Mouse (Mus musculus) intestine, embryonic 16.5 days (tissue): ENCODE measurements around the gene Stx11. TPM values are rescaled to one million over a fixed set of nuclear protein-coding genes. Genes with fewer than 3 reads are reported as not detected.

Source experiments
- ATAC-seq: fragments of 200-750 bp; cut with Nextera tagmentation; 2 replicates; pipeline ENCODE4 v1.8.0; 2017; ENCODE audit warnings: moderate TSS enrichment, moderate library complexity
- H3K27ac ChIP-seq: fragments of 300-500 bp; sonication (generic); 2 replicates; pipeline ENCODE4 v1.5.1; 2014; ENCODE audit warnings: mild to moderate bottlenecking, low read length
- H3K27me3 ChIP-seq: fragments of 300-500 bp; sonication (generic); replicated peaks from 2 replicates; pipeline ENCODE4 v1.6.1; 2014; ENCODE audit warnings: low read length, control low read depth, mixed read lengths; ENCODE audit not compliant: control insufficient read depth, insufficient read depth
- H3K36me3 ChIP-seq: fragments of 300-500 bp; sonication (generic); 2 replicates; pipeline ENCODE4 v1.6.1; 2014; ENCODE audit warnings: low read length, control low read depth; ENCODE audit not compliant: control insufficient read depth, insufficient read depth
- H3K4me1 ChIP-seq: fragments of 300-500 bp; sonication (generic); 2 replicates; pipeline ENCODE4 v1.6.1; 2014; ENCODE audit warnings: low read length, control low read depth, mixed read lengths; ENCODE audit not compliant: control insufficient read depth, insufficient read depth
- H3K4me2 ChIP-seq: fragments of 300-500 bp; sonication (generic); 2 replicates; pipeline ENCODE4 v1.6.1; 2014; ENCODE audit warnings: low read depth, low read length, control low read depth
- H3K4me3 ChIP-seq: fragments of 300-500 bp; sonication (generic); 2 replicates; pipeline ENCODE4 v1.5.1; 2014; ENCODE audit warnings: mild to moderate bottlenecking, low read length
- H3K9ac ChIP-seq: fragments of 300-500 bp; sonication (generic); 2 replicates; pipeline ENCODE4 v1.6.1; 2014; ENCODE audit warnings: low read depth, low read length
- H3K9me3 ChIP-seq: fragments of 300-500 bp; sonication (generic); 2 replicates; pipeline ENCODE4 v1.6.1; 2016; ENCODE audit warnings: low read length, control low read depth; ENCODE audit not compliant: control insufficient read depth
- WGBS: fragments of 180-500 bp; shearing (Covaris S2); extraction: QIAGEN DNeasy Blood & Tissue Kit; methylation state at CpG from one replicate; pipeline ENCODE4 v1.1.7; 2014; 5-methylcytosine and 5-hydroxymethylcytosine counted together
- polyA plus RNA-seq: library from polyadenylated mRNA; unstranded; fragments of >200 nt; fragmentation: Nextera tagmentation; extraction: Ambion mirVana; gene quantifications from 2 replicates; pipeline ENCODE4 v1.2.1, GENCODE M21; 2015

Stx11 gene
- polyA plus RNA-seq, 1 experiment from 2014 or later: 1.1 TPM

DNA sequence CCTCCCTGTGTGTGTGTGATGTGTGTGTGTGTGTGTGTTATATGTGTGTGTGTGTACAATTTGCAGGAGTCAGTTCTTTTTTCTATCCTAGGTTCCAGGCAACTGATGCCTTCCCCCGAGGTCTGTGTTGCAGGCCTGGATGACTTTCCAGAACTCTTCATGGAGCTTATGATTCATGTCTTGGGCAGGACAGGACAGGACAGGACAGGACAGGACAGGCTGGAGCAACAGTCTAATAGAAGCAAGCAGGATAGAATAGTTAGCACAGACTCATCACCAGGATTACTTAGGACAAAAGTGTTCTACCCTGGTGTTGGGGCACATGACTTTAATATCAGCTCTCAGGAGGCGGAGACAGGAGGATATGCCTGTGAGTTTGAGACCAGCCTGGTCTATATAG lies 25.3 kb downstream of the Stx11 start:
- H3K4me3 ChIP-seq: no peak overlapping the region
- peaks cover 16% of the 10 kb centered on the region for H3K27me3 ChIP-seq
- no peaks in the 10 kb centered on the region for H3K36me3 ChIP-seq
- WGBS: 87% methylated on average over 2 of the region's 2 CpGs
- no peak overlapping the region for H3K4me2 ChIP-seq
- H3K4me1 ChIP-seq: 0 out of 2 replicates have a peak, but pooled peaks cover 4% of the 10 kb centered on the region
- H3K27ac ChIP-seq: no peak overlapping the region
- H3K9ac ChIP-seq: no peak overlapping the region
- no peaks in the 10 kb centered on the region for H3K9me3 ChIP-seq
- ATAC-seq: no peak

GRCm38 (mm10) chr10:12936079-12936478 lies 28.0 kb downstream of the Stx11 start:
- no peak overlapping the region for H3K9ac ChIP-seq
- no peaks in the 10 kb centered on the region for H3K4me1 ChIP-seq
- H3K27ac ChIP-seq: no peak overlapping the region
- H3K4me3 ChIP-seq: no peak overlapping the region
- WGBS: 90% methylated on average over 7 of the region's 7 CpGs
- no peak overlapping the region for H3K4me2 ChIP-seq
- peaks cover 8% of the 10 kb centered on the region for H3K27me3 ChIP-seq
- no peaks in the 10 kb centered on the region for H3K9me3 ChIP-seq
- no peak for ATAC-seq
- H3K36me3 ChIP-seq: no peaks in the 10 kb centered on the region

DNA sequence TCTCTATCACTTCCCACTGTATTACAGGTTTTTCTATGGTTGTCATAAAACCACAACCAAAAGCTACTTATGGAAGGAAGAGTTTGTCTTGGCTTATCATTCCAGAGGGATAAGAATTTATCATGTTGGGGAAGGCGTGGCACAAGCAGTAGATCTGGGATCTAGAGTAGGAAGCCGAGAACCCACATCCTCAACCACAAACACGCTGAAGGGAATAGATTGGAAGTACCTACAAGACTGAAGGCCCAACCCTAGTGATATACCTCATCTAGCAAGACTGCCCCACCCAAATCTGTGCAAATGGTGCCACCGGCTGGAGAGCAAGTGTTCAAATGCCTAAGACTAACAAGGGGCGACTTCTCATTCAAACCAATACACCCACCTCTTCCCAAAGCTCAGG lies 28.5 kb downstream of the Stx11 start:
- no peaks in the 10 kb centered on the region for H3K36me3 ChIP-seq
- no peak for ATAC-seq
- H3K9me3 ChIP-seq: no peaks in the 10 kb centered on the region
- H3K27ac ChIP-seq: no peak overlapping the region
- H3K4me1 ChIP-seq: no peaks in the 10 kb centered on the region
- H3K9ac ChIP-seq: no peak overlapping the region
- no peak overlapping the region for H3K4me2 ChIP-seq
- H3K4me3 ChIP-seq: no peak overlapping the region
- H3K27me3 ChIP-seq: peaks cover 3% of the 10 kb centered on the region; the same call in 1 of the 2 replicates
- 84% methylated on average over 5 of the region's 5 CpGs for WGBS

- Histone ChIP-seq H3K4me1 (no peaks in the 10 kb centered on the region), H3K9ac (no peak overlapping the region), H3K9me3 (no peaks in the 10 kb centered on the region), H3K27ac (no peak overlapping the region), H3K4me3 (no peak overlapping the region), H3K36me3 (no peaks in the 10 kb centered on the region), H3K4me2 (no peak overlapping the region), H3K27me3 (no peaks in the 10 kb centered on the region)
- ATAC-seq: no peak
- 52% methylated on average over 10 of the region's 10 CpGs for WGBS
Measured at GRCm38 (mm10) chr10:12931492-12932400, 32.4 kb downstream of the Stx11 start.

DNA sequence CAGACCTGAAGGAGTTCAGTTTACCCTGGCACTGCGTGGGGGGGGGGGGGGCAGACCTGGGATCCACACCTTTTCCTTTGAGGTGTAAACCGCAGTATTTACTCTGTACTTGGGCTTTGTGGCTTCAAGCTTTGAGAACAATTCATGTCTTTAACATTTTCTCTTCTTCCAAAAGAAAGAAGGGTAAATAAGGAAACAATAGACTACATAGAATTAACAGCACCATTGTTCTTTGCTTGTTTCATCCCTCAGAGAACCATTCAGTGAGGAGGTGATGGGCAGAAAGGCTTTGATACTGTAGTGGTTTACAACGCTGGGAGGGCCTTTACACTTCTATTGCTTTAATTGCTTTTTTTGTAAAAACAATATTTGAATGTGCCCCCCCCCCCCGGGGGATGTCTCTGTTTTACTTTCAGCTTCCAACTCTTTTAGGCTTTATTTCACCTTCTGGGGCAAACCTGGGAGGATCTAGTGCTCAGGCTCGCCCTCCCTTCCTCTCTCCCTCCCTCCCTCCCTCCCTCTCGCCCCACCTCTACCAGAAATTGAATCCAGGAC lies 33.7 kb downstream of the Stx11 start:
- Histone ChIP-seq H3K36me3 (no peaks in the 10 kb centered on the region), H3K4me3 (no peak overlapping the region), H3K27me3 (no peaks in the 10 kb centered on the region), H3K4me2 (no peak overlapping the region), H3K27ac (no peak overlapping the region), H3K9me3 (no peaks in the 10 kb centered on the region), H3K9ac (no peak overlapping the region), H3K4me1 (no peaks in the 10 kb centered on the region)
- ATAC-seq: no peak
- 39% methylated on average over 6 of the region's 6 CpGs for WGBS

DNA sequence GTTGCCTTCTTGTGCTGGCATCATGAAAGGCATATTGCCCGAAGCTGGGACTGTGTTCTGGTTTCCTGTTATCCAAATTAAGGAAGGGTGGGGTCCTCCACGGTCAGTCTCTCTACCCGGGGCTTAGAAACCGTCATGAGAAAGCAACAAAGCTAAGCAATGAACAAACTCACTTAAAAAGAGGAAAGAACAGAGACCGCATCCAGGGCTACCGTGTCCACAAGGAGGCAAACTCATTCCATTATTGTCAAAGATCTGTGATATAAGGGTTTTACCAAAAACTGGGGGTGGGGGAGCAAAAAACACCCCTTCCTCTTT lies 34.3 kb downstream of the Stx11 start:
- no peaks in the 10 kb centered on the region for H3K9me3 ChIP-seq
- WGBS: 58% methylated on average over 6 of the region's 6 CpGs

GRCm38 (mm10) chr10:12929149-12929856 lies 34.8 kb downstream of the Stx11 start:
- no peak overlapping the region for H3K27ac ChIP-seq
- no peak for ATAC-seq
- WGBS: 84% methylated on average over 7 of the region's 7 CpGs
- no peak overlapping the region for H3K9ac ChIP-seq
- no peaks in the 10 kb centered on the region for H3K4me1 ChIP-seq
- H3K4me3 ChIP-seq: no peak overlapping the region
- no peaks in the 10 kb centered on the region for H3K27me3 ChIP-seq
- H3K4me2 ChIP-seq: no peak overlapping the region
- no peaks in the 10 kb centered on the region for H3K9me3 ChIP-seq
- H3K36me3 ChIP-seq: no peaks in the 10 kb centered on the region

More for the DNA sequence above, 34.3 kb downstream of the Stx11 start:
- Histone ChIP-seq H3K4me3 (no peak overlapping the region), H3K27ac (no peak overlapping the region), H3K27me3 (no peaks in the 10 kb centered on the region), H3K9ac (no peak overlapping the region), H3K36me3 (no peaks in the 10 kb centered on the region), H3K4me2 (no peak overlapping the region), H3K4me1 (no peaks in the 10 kb centered on the region)
- ATAC-seq: no peak

- no peak overlapping the region for H3K9ac ChIP-seq
- no peaks in the 10 kb centered on the region for H3K27me3 ChIP-seq
- H3K4me1 ChIP-seq: no peaks in the 10 kb centered on the region
- no peak for ATAC-seq
- no peaks in the 10 kb centered on the region for H3K9me3 ChIP-seq
- H3K27ac ChIP-seq: no peak overlapping the region
- 77% methylated on average over 6 of the region's 6 CpGs for WGBS
- no peaks in the 10 kb centered on the region for H3K36me3 ChIP-seq
- H3K4me2 ChIP-seq: no peak overlapping the region
- no peak overlapping the region for H3K4me3 ChIP-seq
Measured at GRCm38 (mm10) chr10:12928193-12928592, 35.9 kb downstream of the Stx11 start.

GRCm38 (mm10) chr10:12922574-12923353 lies 41.3 kb downstream of the Stx11 start:
- Histone ChIP-seq H3K4me1 (no peaks in the 10 kb centered on the region), H3K4me3 (peak overlapping the region; percentile 59)
- WGBS: under 1% methylated on average over 55 of the region's 55 CpGs

More at GRCm38 (mm10) chr10:12922574-12923353, 41.3 kb downstream of the Stx11 start:
- ATAC-seq: peak; percentile 94
- no peaks in the 10 kb centered on the region for H3K27me3 ChIP-seq
- H3K9ac ChIP-seq: peak overlapping the region; percentile 70
- no peaks in the 10 kb centered on the region for H3K9me3 ChIP-seq
- H3K4me2 ChIP-seq: peak overlapping the region; percentile 63
- peak overlapping the region; percentile 58 for H3K27ac ChIP-seq
- no peaks in the 10 kb centered on the region for H3K36me3 ChIP-seq
